Mouse (Mus musculus): ENCODE results near the gene Asic2.
"Not testable (repeated sequence)": the region's sequence is repeated elsewhere in the genome, so short reads cannot be mapped to it uniquely, and the experiment has no call there.

The Asic2 gene

DNA sequence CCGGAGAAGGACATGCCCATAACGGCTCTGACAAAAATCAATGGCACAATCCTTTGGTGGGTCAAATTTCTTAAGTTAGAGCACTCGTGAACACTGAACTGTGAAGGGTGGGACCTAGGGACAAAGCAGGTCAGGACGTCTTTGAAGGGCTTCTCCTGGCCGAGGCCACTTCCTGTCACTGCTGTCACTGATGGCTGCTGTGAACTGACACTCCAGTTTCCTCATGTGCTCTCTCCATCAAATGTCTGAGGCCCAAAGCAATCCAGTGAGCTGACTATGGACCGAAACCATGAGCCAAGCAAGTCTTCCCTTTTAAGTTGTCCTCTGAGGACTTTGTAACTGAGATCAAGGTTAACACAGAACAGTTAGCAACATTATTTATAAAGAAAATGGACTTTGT, 617.8 kb downstream of the Asic2 start:
- not testable (repeated sequence) for DNase-seq (ENCODE audit: low read depth, low spot score)

DNA sequence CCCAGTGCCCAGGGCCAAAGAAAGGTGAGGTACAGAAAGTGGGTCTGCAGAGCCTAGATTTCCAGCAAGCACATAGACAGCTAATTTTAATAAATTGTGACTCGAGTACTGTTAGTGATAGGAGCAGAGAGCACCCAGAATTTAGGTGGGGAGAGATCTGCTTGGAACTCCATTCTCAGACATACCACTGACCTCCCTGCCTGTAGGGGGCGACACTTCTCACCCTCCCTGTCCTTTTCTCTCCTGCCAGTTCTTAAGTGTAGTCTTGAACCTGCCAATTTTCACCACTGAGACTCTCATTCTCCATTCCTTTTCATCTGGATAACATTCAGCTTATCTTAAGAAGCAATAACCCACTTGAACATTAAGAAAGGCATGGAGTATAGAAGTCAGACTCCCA, 636.3 kb downstream of the Asic2 start:
- peak; percentile 17 for DNase-seq (ENCODE audit: low read depth, low spot score)

DNA sequence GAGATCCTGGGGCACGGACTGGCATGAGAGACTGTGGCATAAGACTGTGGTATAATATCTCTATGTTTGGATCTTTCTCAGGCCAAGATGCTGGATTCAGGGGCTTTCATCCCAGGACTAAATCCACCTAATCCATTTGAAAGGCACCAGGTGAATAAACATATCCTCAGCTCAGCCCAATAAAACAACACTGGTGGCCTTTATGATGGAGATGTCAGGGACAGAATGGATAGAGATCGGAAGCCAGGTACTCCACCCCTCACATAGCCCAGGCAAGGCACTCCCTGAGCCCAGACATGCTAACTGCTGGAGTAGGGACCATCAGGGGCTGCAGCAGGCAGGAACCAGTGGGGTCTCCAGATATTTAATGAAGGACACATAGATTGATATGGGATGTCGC, 637.3 kb downstream of the Asic2 start:
- DNase-seq (ENCODE audit: low read depth, low spot score): no peak

DNA sequence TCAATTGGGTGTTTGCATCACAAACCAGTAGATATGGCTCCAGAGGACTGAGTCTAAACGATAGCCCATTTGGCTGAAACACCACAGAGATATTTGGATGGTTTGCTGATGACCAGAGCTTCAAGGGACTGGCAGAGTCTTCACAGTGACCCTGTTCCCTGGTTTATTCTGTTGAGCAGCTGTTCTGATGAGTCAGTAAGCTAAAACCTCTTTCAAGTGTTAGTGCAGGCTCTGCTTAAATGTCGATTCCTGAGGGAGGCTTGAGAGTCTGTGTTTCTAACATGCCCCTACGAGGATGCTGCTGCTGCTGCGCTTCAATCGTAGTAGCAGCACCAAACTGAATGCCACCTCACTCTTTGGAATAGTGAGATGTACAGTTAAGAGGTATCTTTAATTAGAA, 640.2 kb downstream of the Asic2 start:
- DNase-seq (ENCODE audit: low read depth, low spot score): no peak

DNA sequence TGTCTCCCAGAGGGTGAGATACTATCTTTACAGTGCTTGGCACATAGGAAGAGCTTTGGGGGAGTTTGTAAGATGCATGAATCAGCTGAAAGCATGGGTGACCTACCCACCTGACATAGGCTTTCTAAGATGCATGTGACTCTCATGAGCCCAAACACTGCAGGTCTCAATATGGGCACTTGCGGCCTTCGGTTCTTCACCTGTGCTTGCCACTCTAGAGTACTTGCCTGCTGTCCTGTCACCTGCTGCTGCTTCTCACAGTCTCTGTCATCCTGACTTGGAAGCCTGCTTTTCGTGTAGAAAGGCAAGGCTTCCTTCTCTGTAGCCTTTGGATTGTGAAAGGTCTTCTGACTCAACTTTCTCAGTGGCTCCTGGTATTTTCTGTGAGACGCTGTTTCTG, 645.1 kb downstream of the Asic2 start:
- no peak for DNase-seq (ENCODE audit: low read depth, low spot score)

DNA sequence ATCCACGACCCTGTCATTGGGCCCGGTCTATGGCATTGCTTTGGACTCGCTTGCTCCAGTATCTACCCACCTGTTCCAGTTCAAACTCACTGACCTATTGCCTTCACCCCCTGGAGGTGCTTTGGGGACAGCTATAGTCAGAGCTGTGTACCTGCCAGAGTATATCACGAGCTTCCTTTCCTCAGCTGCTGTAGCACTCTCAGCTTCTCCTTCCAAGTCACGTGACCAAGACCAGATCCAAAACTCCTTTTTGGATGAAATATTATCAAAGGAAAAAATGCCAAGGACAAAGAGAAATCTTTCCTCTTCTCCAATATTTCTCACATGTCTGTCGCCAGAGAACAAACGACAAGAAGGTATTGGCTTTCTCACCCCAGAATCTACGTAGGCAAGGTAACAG, 645.8 kb downstream of the Asic2 start:
- DNase-seq (ENCODE audit: low read depth, low spot score): no peak

DNA sequence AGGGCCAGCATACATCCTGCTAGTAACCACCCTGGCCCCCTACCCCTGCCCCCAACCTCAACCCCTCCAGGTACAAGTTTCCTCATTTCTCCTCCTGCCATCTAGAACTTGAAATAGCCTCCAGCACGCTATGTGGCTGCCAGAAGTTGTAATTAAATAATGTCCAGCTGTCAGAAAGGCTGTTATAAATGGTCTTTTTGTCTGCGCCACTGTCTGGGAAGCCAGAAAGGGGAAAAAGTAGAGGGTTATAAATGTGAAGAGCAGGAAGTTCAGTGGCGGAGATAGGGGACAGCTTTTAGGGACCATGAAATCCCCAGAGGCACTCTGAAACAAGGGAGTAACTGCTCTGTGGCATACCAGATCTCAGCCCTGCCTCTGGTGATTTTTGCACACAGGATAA, 678.2 kb downstream of the Asic2 start:
- no peak for DNase-seq (ENCODE audit: low read depth, low spot score)

- no peak for DNase-seq (ENCODE audit: low read depth, low spot score)
These were observed 685.1 kb downstream of the Asic2 start for GRCm38 (mm10) chr11:81283185-81283584.

DNA sequence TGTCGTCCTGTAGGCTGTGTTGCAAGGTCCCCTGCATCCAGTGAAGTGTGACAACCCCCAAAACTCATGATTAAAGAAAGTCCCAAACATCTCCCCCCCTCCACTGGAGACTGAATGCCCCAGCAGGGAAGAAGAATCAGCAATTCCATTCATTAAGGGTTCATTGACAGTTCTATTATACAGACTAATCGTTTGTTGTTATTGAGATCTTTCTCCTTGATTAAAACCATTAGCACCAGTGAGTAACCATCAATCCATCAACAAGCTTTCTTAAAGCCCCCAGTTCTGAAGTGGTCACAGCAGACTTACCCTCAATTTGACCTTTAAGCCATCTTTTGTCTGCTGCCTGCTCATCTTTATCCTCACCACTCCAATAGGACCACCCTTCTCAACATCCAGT, 688.2 kb downstream of the Asic2 start:
- no peak for DNase-seq (ENCODE audit: low read depth, low spot score)

DNA sequence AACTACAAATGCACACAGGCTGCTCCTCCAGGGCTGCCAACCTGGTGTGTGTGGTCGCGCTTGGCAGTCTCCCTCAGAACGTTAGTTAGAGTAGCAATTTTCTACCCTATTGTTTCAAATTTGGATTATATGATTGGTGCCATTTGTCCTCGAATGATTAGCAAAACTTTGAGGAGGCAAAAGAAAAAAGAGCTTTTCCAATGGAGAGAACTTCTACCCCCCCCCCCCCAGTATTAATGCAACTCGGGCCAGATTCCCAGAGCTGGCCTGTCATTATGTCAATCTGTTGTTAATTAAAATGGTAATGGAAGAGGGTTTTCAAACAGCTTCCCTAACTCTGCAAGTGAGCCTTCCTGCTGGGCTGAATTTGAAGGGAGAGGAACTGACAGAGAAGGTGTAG, 690.9 kb downstream of the Asic2 start:
- no peak for DNase-seq (ENCODE audit: low read depth, low spot score)

- no peak for DNase-seq (ENCODE audit: low read depth, low spot score)
These were observed 695.4 kb downstream of the Asic2 start for GRCm38 (mm10) chr11:81272677-81273418.

DNA sequence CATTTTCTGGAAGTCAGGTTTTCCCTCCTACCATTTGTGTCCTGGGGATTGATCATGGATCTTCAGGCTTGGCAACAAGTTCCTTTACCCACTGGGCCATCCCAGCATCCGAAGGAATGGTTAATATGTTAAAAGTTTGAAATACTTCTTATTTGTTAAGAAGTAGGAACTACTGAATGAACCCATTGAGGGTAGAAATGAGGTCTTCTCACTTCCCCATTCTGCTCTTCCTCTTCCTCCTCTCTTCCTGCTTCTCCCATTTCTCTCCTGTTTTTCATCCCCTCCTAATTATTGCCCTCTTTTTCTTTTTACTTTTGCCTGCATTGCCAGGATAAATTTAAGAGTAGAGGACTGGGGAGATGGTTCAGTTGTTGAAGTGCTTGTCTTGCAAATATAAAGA, 696.8 kb downstream of the Asic2 start:
- peak; percentile 21 for DNase-seq (ENCODE audit: low read depth, low spot score)

- DNase-seq (ENCODE audit: low read depth, low spot score): no peak
These were observed 697.7 kb downstream of the Asic2 start for GRCm38 (mm10) chr11:81270518-81270917.

DNA sequence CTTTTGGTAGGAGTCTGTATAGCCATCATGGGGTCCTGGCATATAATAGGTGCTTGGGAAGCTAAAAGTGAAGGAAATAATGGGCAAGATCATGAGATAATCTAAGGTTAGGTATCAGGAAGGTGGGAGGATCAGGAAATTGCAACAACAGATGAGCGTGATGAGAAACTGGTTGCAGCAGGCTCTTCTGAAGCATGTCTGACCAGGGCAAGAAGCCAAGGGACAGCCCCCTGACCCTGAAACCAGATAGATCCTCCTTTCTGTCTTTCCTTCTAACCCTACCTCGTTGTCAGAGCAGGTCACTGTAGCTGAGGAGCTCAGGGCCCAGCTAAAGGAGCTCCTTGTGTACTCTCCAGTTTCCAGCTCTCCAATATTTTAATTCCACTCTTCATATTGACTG, 704.5 kb downstream of the Asic2 start:
- peak; percentile 78 for DNase-seq (ENCODE audit: low read depth, low spot score)

GRCm38 (mm10) chr11:81263193-81263592, 705.1 kb downstream of the Asic2 start:
- peak; percentile 47 for DNase-seq (ENCODE audit: low read depth, low spot score)

GRCm38 (mm10) chr11:81261259-81261658, 707.0 kb downstream of the Asic2 start:
- DNase-seq (ENCODE audit: low read depth, low spot score): no peak

GRCm38 (mm10) chr11:81241183-81241582, 727.1 kb downstream of the Asic2 start:
- not testable (repeated sequence) for DNase-seq (ENCODE audit: low read depth, low spot score)

DNA sequence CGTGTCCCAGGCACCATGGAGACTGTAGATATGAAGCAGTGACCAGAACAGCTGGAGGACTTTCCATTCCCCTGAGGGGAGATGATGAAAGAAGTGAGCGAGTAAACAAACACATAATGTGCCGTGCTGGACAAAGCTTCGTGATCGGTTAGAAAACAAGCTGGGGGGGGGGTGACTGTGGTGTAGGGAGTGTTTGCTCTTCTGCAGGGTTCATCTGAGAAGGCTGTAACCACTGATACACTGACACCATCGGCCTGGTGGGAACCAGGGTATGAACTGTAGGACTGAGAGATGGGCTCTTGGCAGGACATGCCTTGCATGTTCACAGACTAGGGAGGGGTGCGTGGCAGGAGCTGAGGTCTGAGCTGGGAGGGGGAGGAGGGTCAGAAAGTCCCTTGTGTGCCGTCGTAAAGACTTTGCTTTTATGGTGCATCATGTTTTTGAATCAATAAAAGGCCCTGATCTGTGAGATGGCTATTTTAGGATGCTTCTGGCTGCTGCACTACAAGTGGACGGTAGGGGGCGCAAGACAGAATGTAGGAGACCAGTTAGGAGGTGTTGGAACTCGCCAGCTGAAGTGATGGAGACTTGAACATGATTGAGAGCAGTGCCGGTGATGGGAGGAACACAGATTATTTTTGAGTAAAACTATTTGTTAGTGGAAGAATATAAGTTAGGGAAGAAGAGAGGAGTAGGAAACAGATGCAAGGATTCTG, 728.1 kb downstream of the Asic2 start:
- DNase-seq (ENCODE audit: low read depth, low spot score): peak; percentile 57

DNA sequence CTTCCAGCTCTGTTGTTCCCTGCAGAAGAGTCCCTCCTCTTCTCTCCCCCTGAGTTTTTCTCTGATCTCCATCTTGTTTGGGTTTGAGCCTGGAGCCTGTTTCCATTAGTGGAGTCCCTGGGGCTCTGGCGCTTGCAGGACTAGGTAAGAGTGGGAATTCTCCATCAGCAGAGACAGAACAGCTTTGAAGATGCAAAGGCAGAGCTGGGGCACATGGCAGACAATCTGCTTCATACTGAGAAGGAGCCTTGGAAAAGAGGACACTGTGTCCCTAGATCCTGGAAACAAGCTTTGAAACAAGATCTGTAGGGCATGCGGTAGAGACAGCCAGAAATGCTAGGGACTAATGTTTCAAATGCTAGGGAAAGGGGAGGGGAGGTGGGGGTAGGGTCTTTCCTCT, 729.2 kb downstream of the Asic2 start:
- DNase-seq (ENCODE audit: low read depth, low spot score): no peak

- no peak for DNase-seq (ENCODE audit: low read depth, low spot score)
These were observed 732.2 kb downstream of the Asic2 start for GRCm38 (mm10) chr11:81236070-81236469.

DNA sequence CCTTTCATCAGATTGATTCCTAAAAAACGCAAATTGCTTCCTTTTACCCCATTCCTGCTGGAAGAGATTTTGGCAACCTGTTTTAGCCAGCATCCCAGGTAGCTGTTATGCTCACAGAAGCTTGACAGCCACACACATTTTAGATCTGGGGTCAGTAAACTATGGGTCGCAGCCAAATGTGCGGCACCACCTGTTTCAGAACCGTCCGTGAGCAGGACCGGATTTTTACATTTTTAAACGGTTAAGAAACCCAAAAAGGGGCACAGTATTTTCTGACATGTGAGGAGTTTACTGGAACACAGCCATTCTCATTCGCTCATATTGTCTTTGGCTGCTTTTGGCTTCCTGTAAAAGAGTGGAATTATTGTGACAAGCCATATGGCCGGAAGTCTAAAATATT, 744.9 kb downstream of the Asic2 start:
- DNase-seq (ENCODE audit: low read depth, low spot score): no peak

DNA sequence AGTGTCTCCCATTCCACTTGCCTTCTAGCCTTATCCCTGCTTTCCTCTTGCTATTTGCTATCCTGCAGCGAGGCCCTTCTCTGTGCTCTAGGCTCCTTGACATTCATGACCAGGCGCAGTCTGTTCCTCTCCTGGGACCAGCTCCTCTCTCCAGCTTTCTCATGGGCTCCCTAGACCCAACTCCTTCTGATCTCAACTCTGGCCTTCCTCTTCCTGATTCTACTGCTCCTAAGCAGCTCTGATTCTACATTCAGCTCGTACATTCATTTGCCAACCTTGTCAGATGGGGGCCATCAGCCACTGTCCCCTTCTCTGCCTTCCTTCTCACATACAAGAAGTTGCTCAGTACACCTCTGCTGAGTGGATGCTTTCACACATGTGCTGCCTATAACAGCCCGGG, 747.5 kb downstream of the Asic2 start:
- DNase-seq (ENCODE audit: low read depth, low spot score): no peak

GRCm38 (mm10) chr11:81205471-81205870, 762.8 kb downstream of the Asic2 start:
- DNase-seq (ENCODE audit: low read depth, low spot score): no peak
